Mouse (Mus musculus): ENCODE data around the gene Aldh16a1.

- no peak for TF ChIP-seq CTCF (IDR thresholded peaks at IDR 0.05; ENCODE audit: low read depth, low read length)
- TF ChIP-seq EP300 (IDR thresholded peaks at IDR 0.05; ENCODE audit: insufficient read depth, low read depth, low read length): no peak
These were observed 26.6 kb downstream of the Aldh16a1 start for GRCm38 (mm10) chr7:45127700-45128224.
